Mouse (Mus musculus) liver, embryonic 14.5 days (tissue): ENCODE measurements around the gene Slc15a3.
A peak's percentile ranks its signal among the peaks of the same experiment; 100 is the strongest.

Experiments used
- CTCF ChIP-seq: IDR thresholded peaks from 2 replicates; pipeline ENCODE4 v1.5.1; 2016; ENCODE audit warnings: antibody characterized with exemption, low read depth, control low read depth
- EP300 ChIP-seq: IDR thresholded peaks from 2 replicates; pipeline ENCODE4 v1.6.1; 2016; ENCODE audit warnings: antibody characterized with exemption, low read depth

- peak; percentile 60 for TF ChIP-seq CTCF
- TF ChIP-seq EP300: no peak
These were observed 42.1 kb downstream of the Slc15a3 start, which contains the start of gene Tmem109 for GRCm38 (mm10) chr19:10881426-10882154.
